Mouse (Mus musculus) lung, embryonic 14.5 days (tissue): ENCODE results near the gene Notch3. TPM values are rescaled to one million over a fixed set of nuclear protein-coding genes. Genes with fewer than 3 reads are reported as not detected.

Source experiments
- ATAC-seq: fragments of 200-750 bp; cut with Nextera tagmentation; 2 replicates; pipeline ENCODE4 v1.8.0; 2017; ENCODE audit warnings: mild to moderate bottlenecking, moderate TSS enrichment, moderate library complexity; ENCODE audit not compliant: insufficient read depth
- DNase-seq: peaks from one replicate; pipeline ENCODE4 v3.0.0-alpha.2; 2015
- H3K27ac ChIP-seq: fragments of 300-500 bp; sonication (generic); 2 replicates; pipeline ENCODE4 v1.5.1; 2014; ENCODE audit warnings: low read depth, mild to moderate bottlenecking, moderate library complexity
- H3K27me3 ChIP-seq: fragments of 300-500 bp; sonication (generic); 2 replicates; pipeline ENCODE4 v1.6.1; 2014; ENCODE audit warnings: low read length, control low read depth; ENCODE audit not compliant: insufficient read depth
- H3K36me3 ChIP-seq: fragments of 300-500 bp; sonication (generic); 2 replicates; pipeline ENCODE4 v1.6.1; 2014; ENCODE audit warnings: control low read depth; ENCODE audit not compliant: insufficient read depth
- H3K4me1 ChIP-seq: fragments of 300-500 bp; sonication (generic); 2 replicates; pipeline ENCODE4 v1.6.1; 2014; ENCODE audit warnings: antibody characterized with exemption, control low read depth; ENCODE audit not compliant: insufficient read depth
- H3K4me2 ChIP-seq: fragments of 300-500 bp; sonication (generic); 2 replicates; pipeline ENCODE4 v1.6.1; 2014; ENCODE audit warnings: mild to moderate bottlenecking
- H3K4me3 ChIP-seq: fragments of 300-500 bp; sonication (generic); 2 replicates; pipeline ENCODE4 v1.5.1; 2014; ENCODE audit warnings: low read depth, low read length
- H3K9ac ChIP-seq: fragments of 300-500 bp; sonication (generic); 2 replicates; pipeline ENCODE4 v1.6.1; 2014
- H3K9me3 ChIP-seq: fragments of 300-500 bp; sonication (generic); 2 replicates; pipeline ENCODE4 v1.6.1; 2016; ENCODE audit warnings: low read depth, low read length, control low read depth
- CTCF ChIP-seq: IDR thresholded peaks from 2 replicates; pipeline ENCODE4 v1.5.1; 2016; ENCODE audit warnings: antibody characterized with exemption, low read depth
- WGBS: fragments of 180-500 bp; shearing (Covaris S2); extraction: QIAGEN DNeasy Blood & Tissue Kit; methylation state at CpG from one replicate; pipeline ENCODE4 v1.1.7; 2014; 5-methylcytosine and 5-hydroxymethylcytosine counted together
- polyA plus RNA-seq: library from polyadenylated mRNA; unstranded; fragments of >200 nt; fragmentation: Nextera tagmentation; extraction: Ambion mirVana; gene quantifications from 2 replicates; pipeline ENCODE4 v1.2.1, GENCODE M21; 2014

Gene Notch3
- polyA plus RNA-seq, 1 experiment from 2014 or later: 21.7 TPM

- H3K4me3 ChIP-seq: no peak overlapping the region
- no peak for TF ChIP-seq CTCF
- H3K9ac ChIP-seq: no peak overlapping the region
- H3K4me2 ChIP-seq: no peak overlapping the region
- H3K27ac ChIP-seq: no peak overlapping the region
- H3K9me3 ChIP-seq: no peaks in the 10 kb centered on the region
- no peak for DNase-seq
- 45% methylated on average over 4 of the region's 4 CpGs for WGBS
- H3K36me3 ChIP-seq: no peaks in the 10 kb centered on the region
- no peaks in the 10 kb centered on the region for H3K27me3 ChIP-seq
- no peaks in the 10 kb centered on the region for H3K4me1 ChIP-seq
- no peak for ATAC-seq
Measured at GRCm38 (mm10) chr17:32074658-32075057, 92.0 kb downstream of the Notch3 start.

- WGBS: 0% methylated on average over 2 of the region's 2 CpGs
- Histone ChIP-seq H3K27ac (no peak overlapping the region), H3K4me2 (no peak overlapping the region), H3K9me3 (no peaks in the 10 kb centered on the region), H3K27me3 (no peaks in the 10 kb centered on the region), H3K36me3 (no peaks in the 10 kb centered on the region), H3K4me3 (no peak overlapping the region), H3K4me1 (no peaks in the 10 kb centered on the region), H3K9ac (no peak overlapping the region)
- peak; percentile 85 for DNase-seq
- TF ChIP-seq CTCF: peak; percentile 98
- ATAC-seq: peak; percentile 17
Measured at GRCm38 (mm10) chr17:32073359-32073758, 93.3 kb downstream of the Notch3 start.

Other genes with a start within 250 kb of the Notch3 start
- 76.5 and 77.5 TPM in 2 replicates for gene Rrp1b, start 130.8 kb downstream of the Notch3 start, polyA plus RNA-seq
- gene Hsf2bp, start 130.5 kb downstream of the Notch3 start, polyA plus RNA-seq: 0.38 and 0.55 TPM in 2 replicates
- gene Ephx3, start 22.7 kb upstream of the Notch3 start, polyA plus RNA-seq: 0.14 and 0.22 TPM in 2 replicates
- 111 and 114 TPM in 2 replicates for gene Brd4, start 117.9 kb upstream of the Notch3 start, polyA plus RNA-seq
- 45.4 and 54.3 TPM in 2 replicates for gene Akap8, start 154.4 kb upstream of the Notch3 start, polyA plus RNA-seq
- 68.7 and 82.0 TPM in 2 replicates for gene Akap8l, start 183.8 kb upstream of the Notch3 start, polyA plus RNA-seq
- 41.8 and 48.1 TPM in 2 replicates for gene Wiz, start 222.6 kb upstream of the Notch3 start, polyA plus RNA-seq
- 0.93 and 1.0 TPM in 2 replicates for gene Rasal3, start 236.7 kb upstream of the Notch3 start, polyA plus RNA-seq